Mouse (Mus musculus) midbrain, embryonic 16.5 days (tissue): ENCODE results near the gene Ms4a15. TPM values are rescaled to one million over a fixed set of nuclear protein-coding genes. Genes with fewer than 3 reads are reported as not detected.

Source experiments
- ATAC-seq: fragments of 200-750 bp; cut with Nextera tagmentation; 2 replicates; pipeline ENCODE4 v1.8.0; 2017; ENCODE audit warnings: moderate TSS enrichment
- H3K27ac ChIP-seq: fragments of 300-500 bp; sonication (generic); 2 replicates; pipeline ENCODE4 v1.5.1; 2014; ENCODE audit warnings: mild to moderate bottlenecking, low read length, mixed read lengths
- H3K27me3 ChIP-seq: fragments of 300-500 bp; sonication (generic); 2 replicates; pipeline ENCODE4 v1.6.1; 2014; ENCODE audit warnings: low read depth, low read length, mixed read lengths; ENCODE audit not compliant: control insufficient read depth, insufficient read depth
- H3K36me3 ChIP-seq: fragments of 300-500 bp; sonication (generic); 2 replicates; pipeline ENCODE4 v1.6.1; 2014; ENCODE audit warnings: mild to moderate bottlenecking, low read length, moderate library complexity, mixed read lengths; ENCODE audit not compliant: control insufficient read depth, insufficient read depth
- H3K4me1 ChIP-seq: fragments of 300-500 bp; sonication (generic); 2 replicates; pipeline ENCODE4 v1.6.1; 2014; ENCODE audit warnings: mild to moderate bottlenecking, low read length, mixed read lengths; ENCODE audit not compliant: control insufficient read depth, insufficient read depth
- H3K4me2 ChIP-seq: fragments of 300-500 bp; sonication (generic); 2 replicates; pipeline ENCODE4 v1.6.1; 2014; ENCODE audit warnings: mild to moderate bottlenecking, low read length, mixed read lengths
- H3K4me3 ChIP-seq: fragments of 300-500 bp; sonication (generic); 2 replicates; pipeline ENCODE4 v1.5.1; 2014; ENCODE audit warnings: low read depth, mild to moderate bottlenecking, low read length, moderate library complexity, mixed read lengths
- H3K9ac ChIP-seq: fragments of 300-500 bp; sonication (generic); 2 replicates; pipeline ENCODE4 v1.6.1; 2014; ENCODE audit warnings: low read depth, low read length, mixed read lengths
- H3K9me3 ChIP-seq: fragments of 300-500 bp; sonication (generic); replicated peaks from 2 replicates; pipeline ENCODE4 v1.6.1; 2014; ENCODE audit warnings: mild to moderate bottlenecking, low read length, mixed read lengths; ENCODE audit not compliant: control insufficient read depth, poor library complexity, severe bottlenecking
- WGBS: fragments of 180-500 bp; shearing (Covaris S2); extraction: QIAGEN DNeasy Blood & Tissue Kit; methylation state at CpG from one replicate; pipeline ENCODE4 v1.1.7; 2014; 5-methylcytosine and 5-hydroxymethylcytosine counted together
- polyA plus RNA-seq: library from polyadenylated mRNA; unstranded; fragments of >200 nt; fragmentation: Nextera tagmentation; extraction: Ambion mirVana; gene quantifications from 2 replicates; pipeline ENCODE4 v1.2.1, GENCODE M21; 2015

Gene Ms4a15
- polyA plus RNA-seq, 1 experiment from 2014 or later, result not detected

DNA sequence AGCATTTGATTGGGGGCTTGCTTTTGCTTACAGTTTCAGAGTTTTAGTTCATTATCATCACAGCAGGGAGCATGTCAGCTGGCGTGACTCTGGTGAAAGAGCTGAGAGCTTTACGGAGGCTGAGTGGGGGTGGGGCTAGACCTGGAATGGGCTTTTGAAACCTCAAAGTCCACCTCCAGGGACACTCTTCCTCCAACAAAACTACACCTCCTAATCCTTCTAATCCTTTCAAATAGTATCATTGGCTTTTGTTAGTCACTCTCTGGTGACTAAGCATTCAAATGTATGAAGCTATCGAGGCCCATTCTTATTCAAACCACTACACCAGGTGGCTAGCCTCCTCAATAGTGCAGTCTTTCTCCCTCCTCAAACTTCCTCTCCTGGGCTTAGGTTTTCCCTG is 20.4 kb downstream of the Ms4a15 start:
- no peak overlapping the region for H3K4me2 ChIP-seq
- no peak overlapping the region for H3K27ac ChIP-seq
- no peaks in the 10 kb centered on the region for H3K36me3 ChIP-seq
- H3K4me3 ChIP-seq, result no peak overlapping the region
- H3K27me3 ChIP-seq, result no peaks in the 10 kb centered on the region
- H3K9ac ChIP-seq, result no peak overlapping the region
- 17% methylated on average over 3 of the region's 3 CpGs for WGBS
- no peaks in the 10 kb centered on the region for H3K9me3 ChIP-seq
- no peak for ATAC-seq
- H3K4me1 ChIP-seq, result no peaks in the 10 kb centered on the region

DNA sequence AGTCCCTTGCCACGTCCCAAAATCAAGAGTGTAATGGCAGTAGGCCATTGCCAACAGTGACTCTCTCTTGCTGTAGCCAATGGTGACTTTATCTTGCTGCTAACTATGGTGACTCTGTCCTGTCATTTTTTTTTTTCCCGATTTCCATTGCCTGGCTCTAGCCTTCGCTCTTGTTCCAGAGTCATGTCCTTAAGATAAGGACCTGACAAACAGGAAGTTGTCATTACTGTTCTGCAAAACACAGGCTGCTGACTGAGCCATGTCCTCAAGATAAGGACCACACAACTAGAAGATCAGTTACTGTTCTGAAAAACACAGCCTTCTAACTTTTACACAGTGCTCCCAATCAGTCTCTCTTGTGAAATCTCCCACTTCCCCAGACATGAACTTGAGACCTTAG is 22.6 kb downstream of the Ms4a15 start:
- no peaks in the 10 kb centered on the region for H3K36me3 ChIP-seq
- no peak for ATAC-seq
- H3K4me3 ChIP-seq, result no peak overlapping the region
- H3K27ac ChIP-seq, result no peak overlapping the region
- no peaks in the 10 kb centered on the region for H3K27me3 ChIP-seq
- H3K4me1 ChIP-seq, result no peaks in the 10 kb centered on the region
- H3K9ac ChIP-seq, result no peak overlapping the region
- H3K9me3 ChIP-seq, result no peaks in the 10 kb centered on the region
- no peak overlapping the region for H3K4me2 ChIP-seq
- WGBS, result 85% methylated on average over 3 of the region's 3 CpGs

DNA sequence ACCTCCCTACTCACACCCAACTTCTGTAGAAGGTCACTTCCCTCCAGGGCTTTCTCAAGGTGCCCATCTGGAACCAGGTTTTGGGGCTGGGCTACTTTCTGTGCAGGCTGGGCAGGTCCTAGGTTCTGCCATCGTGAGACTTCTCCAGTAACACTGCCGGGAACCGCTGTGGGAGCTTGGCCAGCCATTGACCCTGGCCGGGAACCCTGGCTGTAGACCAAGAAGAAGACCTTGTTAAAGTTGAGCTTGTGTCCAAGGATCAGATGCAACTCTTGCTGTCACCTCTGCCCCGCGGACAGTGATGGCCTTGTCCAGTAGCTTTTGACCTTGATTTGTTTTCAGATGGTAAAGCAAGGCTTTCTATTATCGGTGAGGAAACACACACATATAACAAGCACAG is 24.5 kb downstream of the Ms4a15 start:
- Histone ChIP-seq H3K4me3 (no peak overlapping the region), H3K9ac (no peak overlapping the region), H3K4me2 (no peak overlapping the region), H3K4me1 (no peaks in the 10 kb centered on the region), H3K27me3 (no peaks in the 10 kb centered on the region), H3K36me3 (no peaks in the 10 kb centered on the region), H3K27ac (no peak overlapping the region), H3K9me3 (no peaks in the 10 kb centered on the region)
- 89% methylated on average over 7 of the region's 7 CpGs for WGBS
- no peak for ATAC-seq

DNA sequence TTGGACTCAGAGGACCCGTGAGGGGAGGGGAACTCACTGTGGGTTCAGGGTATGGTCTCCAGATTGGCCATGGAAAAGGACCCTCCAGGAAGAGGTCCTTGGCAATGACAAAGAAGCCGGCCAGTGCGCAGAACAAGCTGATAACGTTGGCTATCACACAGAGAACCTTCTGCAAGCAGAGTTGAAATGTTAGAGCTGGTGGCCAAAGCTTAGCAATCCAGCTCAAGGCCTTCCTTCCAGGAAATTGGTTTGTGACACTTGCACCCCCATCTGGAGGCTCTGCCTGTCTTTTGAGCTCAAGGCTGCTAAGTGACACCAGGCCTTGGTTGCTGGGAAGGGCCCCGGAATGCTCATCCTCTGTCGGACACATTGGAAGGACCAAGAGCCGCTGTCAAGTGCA is 27.3 kb downstream of the Ms4a15 start:
- Histone ChIP-seq H3K4me3 (no peak overlapping the region), H3K9me3 (no peaks in the 10 kb centered on the region), H3K36me3 (no peaks in the 10 kb centered on the region), H3K4me1 (no peaks in the 10 kb centered on the region), H3K9ac (no peak overlapping the region), H3K4me2 (no peak overlapping the region), H3K27ac (no peak overlapping the region), H3K27me3 (no peaks in the 10 kb centered on the region)
- no peak for ATAC-seq
- WGBS, result 93% methylated on average over 7 of the region's 7 CpGs

DNA sequence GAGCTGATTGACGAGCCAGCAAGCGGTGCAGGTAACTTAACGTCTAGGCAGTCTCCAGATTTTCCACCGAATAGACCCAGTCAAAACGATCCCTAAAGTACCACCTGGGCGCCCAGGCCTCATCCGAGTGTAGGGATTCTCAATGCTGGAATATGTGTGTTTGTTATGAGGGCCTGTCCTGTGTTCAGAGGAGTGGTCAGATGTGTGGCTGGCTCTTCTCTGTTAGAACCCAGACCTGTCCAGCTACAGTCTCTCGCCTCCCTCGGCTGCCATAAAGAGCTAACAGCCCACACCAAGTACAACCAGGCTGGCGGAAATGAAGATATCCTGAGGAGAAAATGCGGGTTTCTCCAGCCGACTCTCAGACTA is 33.1 kb downstream of the Ms4a15 start:
- 0 out of 2 replicates have a peak overlapping the region, but pooled peaks have one; percentile 4 for H3K9ac ChIP-seq
- no peak overlapping the region for H3K4me3 ChIP-seq
- H3K4me2 ChIP-seq, result 0 out of 2 replicates have a peak overlapping the region, but pooled peaks have one; percentile 23
- no peak overlapping the region for H3K27ac ChIP-seq
- H3K36me3 ChIP-seq, result no peaks in the 10 kb centered on the region
- 37% methylated on average over 12 of the region's 12 CpGs for WGBS
- no peak for ATAC-seq
- H3K27me3 ChIP-seq, result no peaks in the 10 kb centered on the region
- H3K9me3 ChIP-seq, result no peaks in the 10 kb centered on the region
- H3K4me1 ChIP-seq, result no peaks in the 10 kb centered on the region

DNA sequence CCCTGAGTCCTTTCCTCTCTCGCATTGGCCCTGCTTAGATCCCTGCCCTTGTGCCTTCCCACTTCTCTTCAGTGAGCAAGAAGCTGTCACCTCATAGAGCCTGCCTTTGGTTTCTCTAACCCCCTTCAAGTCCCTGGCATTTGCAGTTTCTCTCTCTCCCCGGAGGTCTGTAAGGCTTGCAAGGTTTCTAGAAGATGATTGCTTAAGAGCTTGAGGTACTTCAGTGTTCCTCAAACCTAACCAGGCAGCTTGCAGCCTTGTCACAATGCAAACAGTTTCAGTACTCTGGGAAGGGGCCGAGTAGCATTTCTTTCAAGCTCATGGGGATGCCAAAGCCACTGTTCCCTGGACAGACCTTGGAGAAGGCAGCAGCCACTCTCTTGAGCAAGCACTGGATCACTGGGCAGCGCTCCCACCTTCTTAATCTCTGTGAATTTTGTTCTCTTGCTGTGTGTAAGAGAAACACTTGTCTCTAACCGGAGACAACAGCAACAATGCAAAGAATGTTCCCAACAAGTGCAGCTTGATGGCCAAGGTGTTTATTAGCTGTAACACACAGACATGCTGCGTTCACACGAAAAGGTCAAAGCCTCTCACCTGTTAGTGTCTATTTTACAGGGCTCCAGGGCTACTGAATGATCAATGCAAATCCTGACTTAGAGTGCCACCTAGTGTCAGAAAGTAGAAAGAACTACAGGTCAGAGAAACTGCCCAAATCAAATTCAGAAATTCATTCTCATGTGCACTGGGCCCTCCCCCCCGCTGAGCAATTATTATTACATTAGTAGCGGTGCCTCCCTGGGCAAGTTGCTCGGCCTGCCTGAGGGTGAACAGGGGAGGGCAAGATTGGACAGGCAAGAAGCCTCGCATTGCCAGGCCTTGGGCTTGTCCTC is 33.7 kb downstream of the Ms4a15 start:
- no peaks in the 10 kb centered on the region for H3K36me3 ChIP-seq
- 0 out of 2 replicates have a peak overlapping the region, but pooled peaks have one; percentile 4 for H3K9ac ChIP-seq
- no peaks in the 10 kb centered on the region for H3K4me1 ChIP-seq
- H3K27me3 ChIP-seq, result no peaks in the 10 kb centered on the region
- H3K4me3 ChIP-seq, result no peak overlapping the region
- 0 out of 2 replicates have a peak overlapping the region, but pooled peaks have one; percentile 23 for H3K4me2 ChIP-seq
- no peaks in the 10 kb centered on the region for H3K9me3 ChIP-seq
- 30% methylated on average over 11 of the region's 11 CpGs for WGBS
- peak; percentile 83 for ATAC-seq
- H3K27ac ChIP-seq, result no peak overlapping the region

DNA sequence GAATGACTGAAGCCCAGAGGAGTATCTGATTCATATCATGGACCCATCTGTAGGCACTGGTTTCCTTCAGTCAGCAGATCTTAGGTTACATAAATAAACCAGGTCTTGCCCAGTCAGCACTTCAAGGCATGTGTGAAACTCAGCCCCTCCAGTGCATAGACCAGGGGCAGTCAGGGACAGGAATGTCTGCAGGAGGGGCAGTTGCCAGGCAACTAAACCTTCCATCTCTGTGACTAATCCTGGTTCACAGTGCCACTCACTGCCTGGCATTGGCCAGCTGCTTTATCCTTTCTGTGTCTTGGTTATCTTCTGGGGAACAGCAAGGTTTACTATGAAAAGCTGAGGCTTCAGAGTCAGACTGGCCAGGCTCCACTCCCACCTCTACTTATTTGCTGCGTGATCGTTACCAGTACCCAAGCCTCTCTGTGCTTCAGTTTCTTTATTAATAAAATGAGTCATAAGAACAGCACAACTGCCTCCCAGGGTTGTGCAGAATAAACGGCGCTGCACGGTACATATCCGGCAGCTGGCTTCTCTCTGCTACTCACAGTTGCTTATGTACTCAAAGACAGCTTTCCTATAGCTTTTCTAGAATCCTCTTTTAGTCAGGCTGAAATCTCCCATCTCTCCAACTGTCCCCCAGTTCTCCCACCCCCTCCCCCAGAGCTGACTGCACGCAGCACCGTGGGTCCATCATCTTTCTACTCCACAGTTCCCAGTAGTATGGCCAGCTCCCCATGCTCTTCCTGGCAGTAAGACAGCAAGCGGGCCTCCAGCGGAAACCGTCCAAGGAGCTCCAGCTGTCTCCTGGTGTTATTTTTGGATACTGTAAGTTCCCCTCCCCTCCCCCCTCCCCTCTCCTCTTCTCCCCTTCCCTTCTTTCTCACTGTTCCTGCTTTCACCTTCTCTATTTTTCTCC is 40.8 kb downstream of the Ms4a15 start:
- H3K27ac ChIP-seq, result peak overlapping the region; percentile 64
- H3K4me1 ChIP-seq, result peaks cover 18% of the 10 kb centered on the region
- peak; percentile 29; the same call in 1 of the 2 replicates for ATAC-seq
- H3K27me3 ChIP-seq, result no peaks in the 10 kb centered on the region
- H3K4me3 ChIP-seq, result no peak overlapping the region
- 52% methylated on average over 11 of the region's 11 CpGs for WGBS
- H3K9me3 ChIP-seq, result no peaks in the 10 kb centered on the region
- no peak overlapping the region for H3K4me2 ChIP-seq
- H3K36me3 ChIP-seq, result no peaks in the 10 kb centered on the region
- no peak overlapping the region; the same call in 1 of the 2 replicates for H3K9ac ChIP-seq

DNA sequence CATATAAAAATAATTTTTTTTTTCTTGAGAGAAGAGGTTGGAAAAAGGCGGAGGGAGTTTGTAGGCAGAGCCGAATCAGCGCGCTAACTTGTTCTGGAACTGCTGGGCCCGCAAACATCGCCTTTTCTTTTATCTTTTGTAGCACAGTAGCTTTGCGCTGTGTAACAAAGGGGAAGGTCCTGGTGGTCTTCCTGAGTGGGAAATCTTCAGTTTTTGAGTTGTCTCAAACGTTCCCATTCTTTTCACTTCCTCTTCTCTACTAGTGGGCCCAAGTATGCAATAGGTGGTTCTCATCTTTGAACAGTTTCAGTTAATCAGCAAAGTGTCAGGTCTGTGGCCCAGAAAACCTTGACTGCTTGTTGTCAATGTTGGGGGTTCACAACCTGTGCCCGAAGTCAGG is 43.5 kb downstream of the Ms4a15 start:
- Histone ChIP-seq H3K36me3 (peaks cover 7% of the 10 kb centered on the region), H3K4me2 (peak overlapping the region; percentile 100), H3K4me1 (peaks cover 28% of the 10 kb centered on the region), H3K27ac (peak overlapping the region; percentile 50; the same call in 1 of the 2 replicates), H3K27me3 (no peaks in the 10 kb centered on the region), H3K9ac (0 out of 2 replicates have a peak overlapping the region, but pooled peaks have one; percentile 57), H3K9me3 (no peaks in the 10 kb centered on the region), H3K4me3 (peak overlapping the region; percentile 69)
- peak; percentile 37 for ATAC-seq
- WGBS, result 29% methylated on average over 9 of the region's 9 CpGs
